Mouse (Mus musculus) adrenal gland, postnatal 36 days (tissue): ENCODE results near the gene Fkbp8. TPM values are rescaled to one million over a fixed set of nuclear protein-coding genes. Genes with fewer than 3 reads are reported as not detected.

Experiments used
- DNase-seq, 2 experiments: peaks; one replicate each; pipeline ENCODE4 v3.0.0; 2021; ENCODE audit warnings: mixed read lengths in 1 of 2
- total RNA-seq, 2 experiments: library from RNA; stranded (reverse); gene quantifications; 2 replicates each; pipeline ENCODE4 v1.2.3; 2021

Fkbp8 gene
- total RNA-seq, 2 experiments from 2014 or later: 265 to 329 TPM

- DNase-seq: no peak
Measured at GRCm38 (mm10) chr8:70528182-70528797, 766 bp downstream of the Fkbp8 start.

DNA sequence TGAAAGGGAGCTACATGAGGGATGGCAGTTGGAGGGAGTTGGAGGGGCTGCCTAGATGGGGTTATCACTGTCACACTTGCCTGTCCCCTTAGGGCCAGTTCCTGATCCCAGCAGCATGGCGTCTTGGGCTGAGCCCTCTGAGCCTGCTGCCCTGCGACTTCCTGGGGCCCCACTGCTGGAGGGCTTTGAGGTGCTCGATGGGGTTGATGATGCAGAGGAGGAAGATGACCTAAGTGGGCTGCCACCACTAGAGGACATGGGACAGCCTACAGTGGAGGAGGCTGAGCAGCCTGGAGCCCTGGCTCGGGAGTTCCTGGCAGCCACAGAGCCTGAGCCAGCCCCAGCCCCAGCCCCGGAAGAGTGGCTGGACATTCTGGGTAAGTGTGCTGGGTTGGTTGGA, 1.8 kb downstream of the Fkbp8 start:
- no peak for DNase-seq

GRCm38 (mm10) chr8:70529741-70530161, 2.2 kb downstream of the Fkbp8 start:
- DNase-seq: peak; percentile 67 to 69

- DNase-seq: no peak
Measured at GRCm38 (mm10) chr8:70530314-70530713, 2.8 kb downstream of the Fkbp8 start.

DNA sequence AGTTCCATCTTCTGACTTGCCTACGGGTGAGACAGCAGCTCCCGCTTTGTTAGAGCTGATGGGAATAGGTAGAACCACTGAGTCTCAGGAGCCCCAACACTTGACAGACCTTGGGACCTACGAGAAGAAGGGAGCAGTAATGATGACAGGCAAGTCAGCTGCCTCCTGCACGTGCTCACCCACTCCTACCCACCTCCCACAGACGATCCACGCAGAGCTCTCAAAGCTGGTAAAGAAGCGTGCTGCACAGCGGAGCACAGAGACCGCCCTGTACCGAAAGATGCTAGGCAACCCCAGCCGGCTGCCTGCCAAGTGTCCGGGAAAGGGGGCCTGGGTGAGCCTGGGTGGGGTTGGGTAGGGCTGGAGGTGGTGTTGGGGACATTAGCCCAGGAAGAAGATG, 6.8 kb downstream of the Fkbp8 start:
- no peak for DNase-seq

DNA sequence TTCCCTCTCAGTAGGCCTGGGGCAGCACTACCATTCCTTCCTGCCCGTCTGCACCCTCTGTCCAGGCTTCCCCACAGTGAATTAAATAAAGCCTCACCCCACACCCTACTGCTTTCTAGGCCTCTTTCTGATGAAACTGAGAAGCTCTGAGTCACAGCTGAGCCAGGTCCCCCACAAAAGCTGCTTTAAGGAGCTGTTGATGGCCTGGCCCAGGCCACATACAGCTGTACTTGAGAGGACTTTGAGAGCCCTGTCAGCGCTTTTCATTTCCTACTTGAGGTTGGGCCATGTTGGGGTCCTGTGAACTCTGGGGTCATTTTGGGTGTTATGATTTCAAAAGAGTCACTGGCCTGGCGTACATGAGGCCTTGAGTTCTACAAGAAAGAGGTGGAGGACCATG, 7.7 kb downstream of the Fkbp8 start:
- DNase-seq: no peak

DNA sequence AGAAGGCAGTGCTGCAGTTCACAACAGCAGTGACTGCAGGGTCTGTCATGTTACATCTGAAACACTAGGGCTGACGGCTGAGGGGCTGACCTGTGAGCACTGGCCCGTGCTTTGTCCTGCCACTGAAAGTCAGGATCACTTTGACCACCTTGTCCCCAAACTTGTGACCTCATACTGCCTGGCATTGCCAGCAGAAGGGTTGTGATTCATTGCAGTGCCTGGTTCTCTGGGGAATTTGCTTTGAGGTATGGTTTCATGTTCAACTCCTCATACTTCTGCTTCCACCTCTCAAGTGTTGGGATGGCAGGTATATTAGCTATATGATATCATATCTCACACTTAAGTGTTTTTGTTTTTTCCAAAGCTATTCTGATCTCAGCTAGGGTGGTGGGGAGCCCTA, 8.2 kb downstream of the Fkbp8 start:
- no peak for DNase-seq

- DNase-seq: peak; percentile 69 to 77
Measured at GRCm38 (mm10) chr8:70538024-70538579, 10.6 kb downstream of the Fkbp8 start.

DNA sequence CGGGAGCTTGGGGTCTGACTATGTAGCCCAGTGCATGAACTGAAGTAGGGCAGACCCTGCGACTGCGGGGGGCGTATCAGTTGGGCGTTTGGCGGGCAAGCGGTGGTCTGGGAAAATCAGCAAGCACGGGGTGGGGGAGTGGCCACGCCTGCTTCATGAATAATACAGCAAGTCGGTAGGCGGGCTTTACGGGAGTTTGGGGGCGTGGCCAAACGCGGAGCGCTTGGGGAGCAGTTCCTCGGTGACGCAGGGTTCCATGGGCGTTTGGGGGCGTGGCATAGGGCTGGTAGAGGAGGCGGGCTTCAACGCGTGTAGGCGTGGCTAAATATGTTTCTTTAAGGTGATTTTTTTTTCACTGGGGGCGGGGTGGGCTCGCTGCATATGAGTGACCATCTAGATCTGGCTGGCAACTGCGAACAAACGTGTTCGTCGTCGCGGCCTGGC, 11.1 kb downstream of the Fkbp8 start:
- DNase-seq: peak; percentile 100

GRCm38 (mm10) chr8:70539077-70539813, 11.7 kb downstream of the Fkbp8 start, which contains the start of gene Ell:
TSS of gene Ell (plus strand) at chr8:70539457.
- DNase-seq: peak; percentile 100

GRCm38 (mm10) chr8:70540013-70540506, 12.5 kb downstream of the Fkbp8 start:
- DNase-seq: no peak

GRCm38 (mm10) chr8:70540507-70541071, 13.1 kb downstream of the Fkbp8 start:
- peak in 1 of 2 experiments; percentile 58 for DNase-seq

GRCm38 (mm10) chr8:70541081-70541480, 13.6 kb downstream of the Fkbp8 start:
- DNase-seq: no peak

DNA sequence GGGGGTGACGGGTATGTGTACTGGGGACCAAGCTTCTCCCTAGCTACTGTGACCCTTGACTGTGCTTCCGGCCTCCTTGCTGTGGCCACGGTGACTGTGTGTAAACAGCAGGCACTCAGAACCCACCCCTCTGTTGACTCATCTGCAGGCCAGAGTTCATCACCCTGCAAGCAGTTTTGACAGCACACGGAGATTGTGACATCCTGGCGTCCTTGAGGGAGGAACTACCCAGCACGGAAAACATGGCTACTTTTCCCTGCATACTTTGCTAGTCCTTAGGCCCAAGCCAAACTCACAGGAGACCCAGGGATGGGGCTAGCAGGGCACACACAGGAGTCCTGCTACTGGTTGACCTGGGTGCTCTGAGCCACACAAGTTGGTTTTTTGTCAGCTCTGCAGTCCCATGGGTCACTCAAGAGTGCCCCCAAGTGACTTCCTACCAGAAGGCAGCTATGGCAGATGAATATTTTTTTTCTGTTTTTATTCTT, 16.7 kb downstream of the Fkbp8 start:
- peak; percentile 85 to 86 for DNase-seq

DNA sequence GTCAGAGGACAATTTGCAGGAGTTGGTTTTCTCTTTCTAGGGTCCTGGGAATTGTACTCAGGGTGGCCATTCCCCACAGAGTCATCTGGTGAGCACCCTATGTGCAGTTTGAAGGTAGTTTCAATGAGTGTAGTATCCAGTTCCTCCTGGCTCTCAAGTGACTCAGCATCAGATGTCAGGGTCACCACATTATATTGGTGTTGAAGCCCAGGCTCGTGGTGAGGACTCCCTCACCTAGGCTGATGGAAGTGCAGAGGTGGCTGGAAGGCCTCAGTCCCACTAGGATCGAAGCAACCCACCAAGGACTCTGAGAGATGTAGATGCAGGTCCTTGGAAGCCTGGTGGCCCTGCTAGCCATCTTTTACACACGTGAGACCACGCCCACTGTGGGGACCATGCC, 18.9 kb downstream of the Fkbp8 start:
- no peak for DNase-seq

DNA sequence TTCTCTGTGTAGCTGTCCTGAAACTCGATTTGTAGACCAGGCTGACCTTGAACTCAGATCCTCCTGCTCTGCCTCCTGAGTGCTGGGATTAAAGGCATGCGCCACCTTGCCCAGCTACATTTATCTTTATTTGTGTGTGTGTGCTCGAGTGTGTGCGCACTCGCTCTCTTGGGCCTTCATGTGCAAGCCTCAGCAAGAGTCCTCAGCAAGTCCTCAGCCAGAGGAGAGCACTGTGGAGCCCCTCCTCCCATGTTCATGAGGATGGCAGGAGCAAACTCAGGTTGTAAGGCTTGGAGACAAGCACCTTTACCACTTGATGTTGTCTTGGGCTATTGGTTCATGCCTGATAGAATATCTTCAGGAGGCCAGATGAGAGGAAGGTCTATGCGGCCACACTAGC, 20.2 kb downstream of the Fkbp8 start:
- no peak for DNase-seq

DNA sequence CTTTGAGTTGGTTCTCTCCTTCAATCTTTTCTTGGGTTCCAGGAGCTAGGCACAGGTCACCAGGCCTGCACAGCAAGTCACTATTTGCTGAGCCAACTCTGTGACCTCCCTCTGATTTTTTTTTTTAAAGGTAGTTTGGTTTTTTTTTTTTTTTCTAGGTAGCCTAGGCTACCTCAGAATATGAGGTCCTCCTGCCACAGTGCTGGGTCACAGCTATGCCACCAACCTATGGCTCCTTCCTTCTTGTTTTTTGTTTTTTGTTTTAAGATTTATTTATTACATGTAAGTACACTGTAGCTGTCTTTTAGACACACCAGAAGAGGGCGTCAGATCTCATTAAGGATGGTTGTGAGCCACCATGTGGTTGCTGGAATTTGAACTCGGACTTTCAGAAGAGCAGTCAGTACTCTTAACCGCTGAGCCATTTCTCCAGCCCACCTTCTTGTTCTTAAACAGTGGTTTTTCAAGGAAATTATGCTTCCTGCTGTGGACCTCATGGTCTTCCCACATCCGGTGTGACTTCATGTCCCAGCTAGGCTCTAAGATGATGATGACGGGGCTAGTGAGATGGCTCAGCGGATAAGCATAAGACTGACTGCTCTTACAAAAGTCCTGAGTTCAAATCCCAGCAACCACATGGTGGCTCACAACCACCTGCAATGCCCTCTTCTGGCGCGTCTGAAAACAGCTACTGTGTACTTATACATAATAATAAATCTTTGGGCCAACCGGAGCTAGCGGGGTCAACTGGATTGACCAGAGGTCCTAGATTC, 22.1 kb downstream of the Fkbp8 start:
- no peak for DNase-seq

- no peak for DNase-seq
Measured at GRCm38 (mm10) chr8:70551558-70552161, 24.1 kb downstream of the Fkbp8 start.

GRCm38 (mm10) chr8:70552836-70553235, 25.3 kb downstream of the Fkbp8 start:
- no peak for DNase-seq

GRCm38 (mm10) chr8:70553740-70554139, 26.2 kb downstream of the Fkbp8 start:
- DNase-seq: peak; percentile 72 to 80

- no peak for DNase-seq
Measured at GRCm38 (mm10) chr8:70555079-70555747, 27.7 kb downstream of the Fkbp8 start.
